Mouse (Mus musculus) cerebellum, postnatal 10 days (tissue): ENCODE results near the gene Robo1.

Experiments
- DNase-seq, 2 experiments: peaks; one replicate each; pipeline ENCODE4 v3.0.0; 2021; ENCODE audit warnings: mixed read lengths in 2 of 2

Gene Robo1

DNA sequence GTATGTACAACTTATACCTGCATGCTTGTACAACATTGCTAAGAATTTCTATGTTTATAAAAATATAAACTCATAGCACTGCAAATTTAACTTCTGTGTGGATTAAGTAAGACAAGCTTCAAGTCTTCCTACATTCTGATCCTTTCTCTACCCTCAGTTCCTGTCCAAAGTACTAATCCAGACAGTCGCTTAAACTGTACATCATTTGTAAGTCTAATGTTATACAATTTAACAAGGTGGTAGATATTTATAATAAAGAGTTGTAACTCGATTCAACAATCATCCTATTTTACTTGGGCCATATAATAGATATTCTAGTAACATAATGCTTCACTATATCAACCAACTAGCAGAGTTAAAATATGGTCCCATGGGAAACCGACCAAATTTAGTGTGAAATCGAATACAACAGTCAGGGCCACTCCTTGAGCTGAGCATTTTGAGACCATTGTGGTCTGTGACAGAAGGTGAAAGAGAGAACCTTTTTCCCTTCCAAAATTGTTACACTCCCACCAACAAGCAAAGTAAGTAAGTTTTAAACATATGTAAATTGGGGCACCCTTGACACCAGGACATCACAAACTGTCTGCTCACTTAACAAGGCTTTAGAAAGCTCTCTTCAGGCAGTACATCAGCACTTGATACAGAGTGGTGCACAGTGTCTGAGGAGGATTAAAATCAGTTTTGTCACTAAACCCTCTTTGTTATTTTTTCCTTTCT is 295.5 kb downstream of the Robo1 start:
- no peak for DNase-seq

DNA sequence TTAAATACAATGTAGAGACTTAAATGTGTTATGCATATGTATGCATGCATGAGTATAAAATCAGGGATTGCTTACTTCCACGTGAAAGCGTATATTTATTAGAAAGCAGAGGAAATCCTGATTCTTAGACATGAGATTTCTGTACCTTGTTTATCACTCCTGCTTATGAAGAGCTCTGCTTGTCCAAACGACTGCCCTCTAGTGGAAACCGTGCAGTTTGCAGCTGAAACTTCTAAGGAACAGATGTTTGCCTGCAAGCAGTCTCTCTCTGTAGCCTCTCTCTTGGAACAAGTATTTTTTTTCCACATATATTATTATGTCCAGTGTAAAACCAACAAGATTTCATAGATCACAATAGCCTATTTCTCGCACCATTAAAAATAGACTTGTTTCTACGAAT is 297.0 kb downstream of the Robo1 start:
- DNase-seq = peak; percentile 90

DNA sequence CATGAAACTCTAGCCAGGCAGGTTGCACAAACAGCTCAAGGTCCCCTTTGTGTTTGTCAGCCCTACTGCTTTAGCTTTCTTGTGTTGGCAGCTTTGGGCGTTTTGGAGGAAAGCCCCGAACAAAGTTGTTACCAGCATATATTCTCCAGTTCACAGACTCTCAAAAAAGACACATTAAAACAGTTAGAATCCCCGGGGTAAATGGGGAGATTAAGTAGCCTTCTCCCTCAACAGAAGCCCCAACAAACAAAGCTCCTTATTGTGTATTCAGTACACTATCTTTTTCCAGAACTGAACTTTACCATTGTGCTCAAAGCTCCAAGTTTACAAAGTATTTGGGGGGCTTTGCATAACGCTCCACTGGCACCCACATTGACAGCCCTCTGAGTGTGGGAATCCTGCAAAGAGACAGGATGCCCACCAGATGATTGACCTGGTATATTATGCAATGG is 302.6 kb downstream of the Robo1 start:
- DNase-seq = no peak

DNA sequence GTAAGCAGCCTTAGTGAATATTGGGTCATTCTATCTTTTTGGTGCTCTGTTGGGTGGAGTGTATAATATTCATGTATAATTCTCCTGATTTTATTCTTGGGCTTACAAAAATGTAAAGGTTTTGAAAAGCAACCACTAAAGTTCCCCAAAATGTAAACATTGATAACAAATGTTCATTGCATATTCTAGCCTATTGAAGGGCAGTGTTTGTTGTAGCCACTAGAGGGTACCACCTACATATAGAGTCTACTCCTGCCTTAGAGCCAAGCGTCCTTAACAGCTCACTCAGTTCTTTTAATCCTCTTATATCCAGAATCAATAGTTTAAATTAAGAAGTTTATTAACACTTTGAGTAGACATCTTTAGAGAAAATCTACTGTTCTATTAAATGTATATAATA is 306.8 kb downstream of the Robo1 start:
- peak; percentile 15 to 33 for DNase-seq

DNA sequence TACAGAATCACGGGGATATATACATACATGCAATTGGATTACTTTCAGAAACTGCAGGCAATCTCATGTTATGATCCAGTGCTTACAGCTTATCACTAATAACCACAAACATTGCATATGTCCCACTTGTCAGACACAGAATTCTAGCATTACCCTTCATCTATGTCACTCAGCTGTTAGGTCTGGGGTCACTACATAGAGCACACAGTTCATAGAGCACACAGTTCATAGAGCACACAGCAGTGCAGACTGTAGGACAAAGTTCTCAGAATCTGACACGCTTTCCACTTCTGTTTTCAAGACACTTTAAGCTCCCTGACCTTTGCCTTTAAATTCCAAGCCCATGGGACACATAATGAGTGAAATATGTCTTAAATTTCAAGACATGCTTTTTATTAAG is 307.3 kb downstream of the Robo1 start:
- no peak for DNase-seq

DNA sequence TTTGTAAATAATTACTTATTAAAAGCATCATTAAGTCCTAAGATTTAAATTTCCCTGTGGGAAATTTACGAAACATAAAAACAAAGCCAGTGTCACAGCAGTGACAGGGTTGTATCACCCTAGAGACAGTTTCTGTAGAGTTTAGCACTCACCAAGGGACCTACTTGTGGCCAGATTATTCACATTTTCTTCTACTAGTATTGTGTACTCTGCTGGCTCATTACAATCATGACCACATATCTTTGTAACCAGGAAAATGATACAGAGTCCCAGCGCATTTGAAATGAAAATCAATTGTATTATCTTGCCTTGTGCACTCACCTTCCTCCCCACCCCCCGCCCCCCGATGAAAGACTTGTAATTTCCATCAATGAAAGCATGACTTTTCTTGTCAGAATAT is 314.3 kb downstream of the Robo1 start:
- no peak for DNase-seq

DNA sequence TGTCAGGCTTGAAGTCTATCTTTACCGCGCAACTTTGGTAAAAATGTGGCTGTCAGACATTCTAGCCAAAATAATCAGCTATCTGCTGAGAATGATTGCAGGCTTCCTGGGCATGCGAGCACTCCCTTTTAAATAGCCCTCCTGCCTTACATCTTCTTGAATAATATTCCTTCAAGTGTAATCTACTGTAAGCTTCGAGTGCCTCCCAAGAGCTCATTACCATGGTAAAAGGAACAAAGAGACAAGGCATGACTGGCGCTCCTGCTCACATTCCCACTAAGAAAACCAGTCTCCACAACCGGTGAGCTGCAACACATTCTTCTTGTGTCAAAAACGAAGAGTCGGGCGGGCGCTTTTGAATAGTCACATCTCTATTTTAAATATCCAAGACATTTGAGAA is 314.8 kb downstream of the Robo1 start:
- DNase-seq = no peak

GRCm38 (mm10) chr16:72633846-72634245 is 325.7 kb downstream of the Robo1 start:
- DNase-seq = no peak

- DNase-seq = no peak
Observed at GRCm38 (mm10) chr16:72639332-72639940, 331.3 kb downstream of the Robo1 start.

- DNase-seq = no peak
Observed at GRCm38 (mm10) chr16:72640932-72641811, 333.1 kb downstream of the Robo1 start.

GRCm38 (mm10) chr16:72645890-72646289 is 337.8 kb downstream of the Robo1 start:
- no peak for DNase-seq

- DNase-seq = peak; percentile 78 to 85
Observed at GRCm38 (mm10) chr16:72649314-72649713, 341.2 kb downstream of the Robo1 start.

DNA sequence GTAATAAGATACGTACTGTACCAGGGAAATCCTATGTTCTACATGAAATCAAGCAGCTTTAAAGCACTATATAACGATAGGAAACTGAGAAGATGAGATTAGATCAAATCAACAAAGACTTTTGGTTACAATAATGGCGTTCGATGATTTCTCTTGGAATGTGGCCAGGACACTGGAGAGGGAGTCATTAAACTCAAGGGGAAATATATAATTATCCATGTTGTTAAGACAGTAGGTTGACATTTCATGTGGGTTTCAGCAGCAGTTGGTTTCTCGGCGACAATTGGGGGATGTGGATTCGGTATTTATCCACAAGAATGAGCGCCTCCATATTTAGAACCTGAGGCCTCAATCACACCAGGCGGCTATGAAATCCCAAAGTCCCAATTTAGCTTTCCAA is 347.3 kb downstream of the Robo1 start:
- no peak for DNase-seq

GRCm38 (mm10) chr16:72662837-72663350 is 354.8 kb downstream of the Robo1 start:
- DNase-seq = peak; percentile 84 to 87

DNA sequence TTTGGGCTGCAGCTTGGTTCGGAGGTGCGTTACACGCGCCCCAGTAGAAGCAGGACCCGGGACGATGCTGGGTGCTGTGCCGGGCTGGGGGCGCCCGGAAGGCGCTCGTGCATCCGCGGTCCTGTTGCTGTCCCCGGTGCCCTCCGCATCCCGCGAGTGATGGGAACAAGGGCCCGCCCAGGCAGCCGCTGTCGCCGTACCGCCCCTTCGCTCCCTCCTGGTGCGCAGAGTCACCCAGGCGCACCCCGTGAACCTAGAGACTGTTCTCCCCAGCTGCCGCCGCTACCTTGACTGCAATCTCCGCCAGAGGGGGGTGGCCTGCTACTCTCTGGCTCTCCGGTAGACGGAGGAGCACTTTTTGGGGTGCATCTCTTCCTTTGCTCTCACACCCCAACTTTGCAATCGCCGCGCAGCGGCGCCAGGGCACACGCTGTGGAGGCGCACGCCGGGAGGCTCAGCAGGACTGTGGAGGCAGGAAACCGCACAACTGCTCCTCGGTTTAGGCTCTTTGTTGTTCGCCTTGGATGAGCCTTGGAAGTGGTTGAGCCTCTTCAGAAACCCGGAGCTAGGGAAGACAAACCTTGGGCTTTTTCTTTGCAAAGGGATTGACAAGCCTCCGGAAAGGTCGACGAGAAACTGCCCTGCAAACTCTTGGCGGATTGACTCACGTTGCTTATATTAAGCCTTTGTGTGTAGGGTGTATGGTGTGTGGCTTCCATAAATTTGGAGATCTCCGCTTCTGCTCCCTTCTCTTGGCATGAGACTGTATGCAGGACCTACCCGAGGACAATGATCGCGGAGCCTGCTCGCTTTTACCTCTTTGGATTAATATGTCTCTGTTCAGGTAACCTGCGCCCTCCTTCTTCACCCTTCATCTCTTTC is 355.5 kb downstream of the Robo1 start:
- DNase-seq = peak; percentile 62 to 64

DNA sequence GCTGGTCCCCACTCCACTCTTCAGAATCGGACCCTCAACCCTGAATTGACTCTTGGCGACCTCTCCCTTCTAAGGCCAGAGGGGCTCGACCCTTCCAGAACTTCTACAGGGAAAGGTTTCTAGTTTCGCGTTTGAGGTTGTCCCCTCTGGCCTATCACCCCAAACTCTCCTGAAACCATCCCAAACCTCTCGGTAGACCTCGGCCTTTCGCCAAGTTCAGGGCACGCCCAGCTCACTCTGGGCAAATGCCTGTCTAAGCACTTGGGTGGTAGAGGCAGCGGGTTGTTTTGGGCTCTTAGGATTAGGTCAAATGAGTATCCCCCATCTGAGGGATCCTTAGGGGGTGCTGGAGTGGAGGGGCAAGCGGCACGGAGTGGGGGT is 356.1 kb downstream of the Robo1 start:
- DNase-seq = peak; percentile 40 to 50

- peak in 1 of 2 experiments; percentile 11 for DNase-seq
Observed at GRCm38 (mm10) chr16:72664806-72665205, 356.7 kb downstream of the Robo1 start.

DNA sequence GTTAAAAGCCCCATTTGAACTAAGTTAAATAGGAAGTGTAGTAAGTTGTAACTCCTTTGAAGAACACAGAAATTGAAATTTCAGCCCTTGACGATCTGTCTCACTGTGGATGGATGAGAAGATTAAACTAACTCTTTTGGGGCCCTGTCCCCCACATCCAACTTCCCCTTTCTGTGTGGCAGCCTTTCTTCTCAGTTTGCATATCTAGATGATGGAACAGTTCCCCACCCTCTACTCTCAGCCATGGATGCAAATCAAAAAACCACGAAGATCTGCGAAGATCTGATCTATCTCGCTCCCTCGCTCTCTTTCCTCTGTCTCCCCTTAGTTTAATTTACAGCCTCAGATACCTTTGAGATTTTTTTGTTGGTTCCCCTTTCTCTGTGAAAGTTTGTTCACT is 357.3 kb downstream of the Robo1 start:
- DNase-seq = no peak

- no peak for DNase-seq
Observed at GRCm38 (mm10) chr16:72670240-72671038, 362.3 kb downstream of the Robo1 start.

DNA sequence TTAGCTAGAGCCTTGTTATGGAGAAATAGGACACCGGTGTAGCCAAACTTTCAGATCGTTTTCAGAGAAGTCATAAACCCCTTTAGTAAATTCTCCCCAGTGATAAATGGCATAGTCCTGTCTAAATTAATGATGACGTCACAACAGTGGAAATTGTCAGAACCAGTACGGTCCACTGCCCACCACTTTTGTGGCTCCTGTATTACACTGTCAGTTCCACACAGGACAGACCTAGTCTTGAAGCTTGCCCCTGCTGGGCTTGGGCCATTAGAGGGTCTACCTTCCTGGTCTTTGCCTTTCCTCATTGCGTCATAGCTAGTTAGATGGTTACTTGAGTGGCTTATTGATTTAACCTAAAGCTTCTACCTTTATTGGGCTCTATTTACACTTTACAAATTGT is 369.1 kb downstream of the Robo1 start:
- DNase-seq = no peak

DNA sequence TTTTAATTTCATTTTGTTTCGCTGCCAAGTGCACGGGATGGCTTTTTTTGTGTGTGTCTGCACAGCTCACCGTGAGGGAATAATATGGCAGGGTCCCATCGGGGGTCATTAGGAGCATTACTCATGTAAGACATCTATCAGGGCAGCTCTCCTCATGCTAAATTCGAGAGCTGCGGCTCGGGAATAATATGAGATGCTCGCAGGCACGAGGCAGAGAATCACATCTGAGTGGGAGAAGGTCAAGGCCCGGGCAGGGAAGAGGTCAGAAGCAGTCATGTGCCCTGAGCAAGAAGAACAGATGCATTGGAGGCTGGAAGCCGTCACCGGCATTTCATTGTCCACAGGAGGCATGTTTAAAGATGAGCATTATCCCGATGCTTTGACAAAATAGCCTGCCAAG is 370.3 kb downstream of the Robo1 start:
- peak; percentile 21 to 26 for DNase-seq
